Mouse (Mus musculus) spleen, adult 2 months (tissue): ENCODE results near the gene Tsr3. TPM values are rescaled to one million over a fixed set of nuclear protein-coding genes. Genes with fewer than 3 reads are reported as not detected.
"Not testable (repeated sequence)": the region's sequence is repeated elsewhere in the genome, so short reads cannot be mapped to it uniquely, and the experiment has no call there.

Source experiments
- DNase-seq, 2 experiments: peaks; one replicate each; pipeline versions ENCODE4 v3.0.0 to v3.0.0-alpha.2; 2012 to 2021; ENCODE audit warnings: low spot score in 2 of 2, low read depth in 1 of 2
- H3K27ac ChIP-seq: fragments of 200-500 bp; 2 replicates; pipeline ENCODE4 v1.5.1; 2012; ENCODE audit warnings: low read length, inconsistent platforms; ENCODE audit not compliant: insufficient read depth
- H3K27me3 ChIP-seq: fragments of 200-500 bp; 2 replicates; pipeline ENCODE4 v1.6.1; 2012; ENCODE audit warnings: mild to moderate bottlenecking, moderate library complexity, low read length, inconsistent platforms; ENCODE audit not compliant: control insufficient read depth, insufficient read depth
- H3K36me3 ChIP-seq: fragments of 200-500 bp; 2 replicates; pipeline ENCODE4 v1.6.1; 2012; ENCODE audit warnings: mild to moderate bottlenecking, low read length, inconsistent platforms; ENCODE audit not compliant: control insufficient read depth, insufficient read depth
- H3K4me1 ChIP-seq: fragments of 200-500 bp; 2 replicates; pipeline ENCODE4 v1.6.1; 2011; ENCODE audit warnings: inconsistent platforms; ENCODE audit not compliant: control insufficient read depth, insufficient read depth, insufficient read length
- H3K4me3 ChIP-seq: fragments of 200-500 bp; 2 replicates; pipeline ENCODE4 v1.5.1; 2011; ENCODE audit warnings: mild to moderate bottlenecking, inconsistent platforms; ENCODE audit not compliant: insufficient read depth, insufficient read length; ENCODE audit errors: extremely low read depth
- CTCF ChIP-seq: fragments of 200-500 bp; IDR thresholded peaks from 2 replicates; pipeline ENCODE4 v1.5.1; 2011; ENCODE audit warnings: mild to moderate bottlenecking, inconsistent platforms; ENCODE audit not compliant: insufficient read depth, insufficient read length, insufficient replicate concordance; ENCODE audit errors: extremely low read depth
- POLR2A ChIP-seq: fragments of 200-500 bp; IDR thresholded peaks from 2 replicates; pipeline ENCODE4 v1.6.1; 2011; ENCODE audit warnings: low read depth, low read length, inconsistent platforms
- WGBS: fragments of 180-500 bp; shearing (Covaris S2); methylation state at CpG from one replicate; pipeline ENCODE4 v1.1.7; 2018; 5-methylcytosine and 5-hydroxymethylcytosine counted together
- polyA plus RNA-seq: library from polyadenylated mRNA; depleted of rRNA; stranded (reverse); fragments of >200 nt; gene quantifications from 2 replicates; pipeline ENCODE4 v1.2.3, GENCODE M21; 2012

Gene Tsr3
- polyA plus RNA-seq, 1 experiment = 13.1 TPM

DNA sequence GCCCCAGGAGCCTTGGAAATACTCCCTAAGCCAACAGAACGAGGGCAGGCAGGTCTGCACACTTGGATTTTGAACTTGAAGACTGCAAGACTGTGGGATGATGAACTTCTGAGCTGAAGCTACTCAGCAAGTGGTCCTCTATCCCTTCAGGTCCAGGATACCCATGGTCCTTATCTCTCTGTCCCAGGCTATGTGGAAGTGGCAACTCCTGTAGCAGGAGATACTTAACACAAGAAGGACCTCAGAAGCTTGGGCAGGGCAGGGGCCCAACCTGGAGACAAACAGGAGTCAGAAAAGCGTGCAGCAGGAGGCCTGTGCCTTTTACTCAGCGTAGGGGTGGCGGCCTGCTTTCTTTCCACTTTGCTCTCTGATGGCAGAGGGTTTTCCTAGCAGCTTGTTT lies 14.3 kb upstream of the Tsr3 start:
- H3K36me3 ChIP-seq = peaks cover 14% of the 10 kb centered on the region
- no peak overlapping the region for H3K4me3 ChIP-seq
- H3K4me1 ChIP-seq = peaks cover 30% of the 10 kb centered on the region
- no peaks in the 10 kb centered on the region for H3K27me3 ChIP-seq
- TF ChIP-seq CTCF (no peak), POLR2A (no peak)
- no peak for DNase-seq
- 88% methylated on average over 4 of the region's 4 CpGs for WGBS
- H3K27ac ChIP-seq = no peak overlapping the region

DNA sequence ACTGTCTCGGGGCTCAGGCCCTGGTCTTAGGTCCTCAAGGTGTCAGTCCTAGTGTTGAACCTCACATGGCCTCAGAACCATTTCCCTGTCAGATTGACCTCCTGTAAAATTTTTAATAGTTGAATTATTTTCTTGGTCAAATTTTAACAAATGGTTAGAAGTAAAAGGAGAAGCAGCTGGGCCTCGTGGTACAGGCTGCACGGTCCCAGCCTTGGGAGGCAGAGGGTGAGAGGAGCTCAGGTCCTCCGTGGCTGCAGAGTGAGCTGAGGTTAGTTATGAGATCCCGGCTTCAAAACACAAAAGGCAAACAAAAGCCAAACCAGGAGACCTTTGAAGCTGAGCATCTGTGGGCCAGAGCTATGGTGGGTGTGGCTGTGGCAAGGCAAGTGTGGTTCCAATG lies 12.0 kb upstream of the Tsr3 start:
- no peak overlapping the region for H3K27ac ChIP-seq
- no peak for DNase-seq
- no peak overlapping the region for H3K4me3 ChIP-seq
- peaks cover 22% of the 10 kb centered on the region for H3K36me3 ChIP-seq
- peaks cover 22% of the 10 kb centered on the region for H3K4me1 ChIP-seq
- TF ChIP-seq CTCF = no peak
- no peak for TF ChIP-seq POLR2A
- 80% methylated on average over 5 of the region's 5 CpGs for WGBS
- no peaks in the 10 kb centered on the region for H3K27me3 ChIP-seq

DNA sequence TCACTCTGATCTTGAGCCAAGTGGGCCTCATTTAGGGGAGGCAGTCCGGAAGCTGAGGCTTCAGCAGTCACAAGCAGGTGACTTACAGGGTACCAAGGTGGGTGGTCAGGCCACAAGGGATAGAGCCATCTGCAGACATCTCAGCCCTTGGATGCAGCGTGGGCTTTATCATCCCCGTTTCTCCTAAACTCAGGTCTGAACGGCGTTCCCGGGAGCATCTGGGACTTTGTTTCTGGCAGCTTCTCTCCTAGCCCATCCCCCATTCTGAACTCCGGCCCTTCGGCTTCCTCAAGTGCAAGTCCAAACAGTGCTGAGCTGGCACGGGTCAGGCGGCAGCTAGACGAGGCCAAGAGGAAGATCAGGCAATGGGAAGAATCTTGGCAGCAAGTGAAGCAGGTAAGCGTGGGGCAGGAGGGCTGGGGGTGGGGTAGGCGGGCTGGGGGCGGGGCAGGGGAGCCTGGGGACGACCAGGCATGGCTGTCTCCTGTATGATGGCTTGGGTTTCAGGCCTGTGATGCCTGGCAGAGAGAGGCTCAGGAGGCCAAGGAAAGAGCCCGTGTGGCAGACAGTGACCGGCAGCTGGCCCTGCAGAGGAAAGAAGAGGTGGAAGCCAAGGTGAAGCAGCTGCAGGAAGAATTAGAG lies 9.8 kb upstream of the Tsr3 start:
- H3K27me3 ChIP-seq, DNase-seq, H3K27ac ChIP-seq, H3K4me1 ChIP-seq, H3K4me3 ChIP-seq: not testable (repeated sequence)
- H3K36me3 ChIP-seq = peaks cover 28% of the 10 kb centered on the region
- 81% methylated on average over 17 of the region's 17 CpGs for WGBS

DNA sequence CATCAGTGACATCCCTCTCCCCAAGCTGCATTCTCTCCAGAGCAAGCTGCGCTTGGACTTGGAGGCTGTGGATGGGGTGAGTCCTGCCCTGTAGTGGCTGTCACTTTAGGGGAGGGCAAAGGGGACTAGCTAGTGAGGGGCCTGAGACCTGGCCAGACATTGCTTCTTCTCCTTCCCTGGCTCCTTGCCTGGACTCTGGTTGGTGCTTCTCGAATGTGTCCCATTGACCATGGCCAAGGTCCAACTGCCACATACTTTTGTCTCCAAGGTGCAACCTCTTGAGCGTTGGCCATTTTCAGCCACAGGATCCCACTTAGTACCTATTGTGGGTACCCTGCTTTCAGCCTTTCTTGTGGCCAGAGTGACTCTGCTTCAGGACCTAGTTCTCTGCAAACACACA lies 9.3 kb upstream of the Tsr3 start:
- Histone ChIP-seq H3K36me3 (peaks cover 33% of the 10 kb centered on the region), H3K4me1 (no peaks in the 10 kb centered on the region), H3K4me3 (no peak overlapping the region), H3K27ac (no peak overlapping the region), H3K27me3 (no peaks in the 10 kb centered on the region)
- no peak for DNase-seq
- WGBS = 96% methylated on average over 3 of the region's 3 CpGs
- TF ChIP-seq POLR2A (no peak), CTCF (no peak)

DNA sequence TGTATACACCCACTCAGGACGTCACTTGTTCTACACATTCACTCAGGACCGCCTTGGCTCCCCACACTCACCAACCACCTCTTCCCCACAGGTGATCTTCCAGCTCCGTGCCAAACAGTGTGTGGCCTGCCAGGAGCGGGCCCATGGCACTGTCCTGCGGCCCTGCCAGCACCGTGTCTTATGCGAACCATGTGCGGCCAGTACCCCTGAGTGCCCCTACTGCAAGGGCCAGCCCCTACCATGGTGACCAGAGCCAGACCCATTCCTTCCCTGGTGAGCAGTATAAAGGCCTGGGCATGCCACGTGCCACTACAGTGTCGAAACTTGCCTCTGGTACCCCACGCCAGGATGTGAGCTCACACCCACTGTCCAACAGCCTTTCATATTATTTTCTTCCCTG lies 8.3 kb upstream of the Tsr3 start:
- not testable (repeated sequence) for H3K4me1 ChIP-seq, H3K27me3 ChIP-seq, H3K27ac ChIP-seq, DNase-seq, H3K4me3 ChIP-seq
- H3K36me3 ChIP-seq = peaks cover 33% of the 10 kb centered on the region
- WGBS = 92% methylated on average over 6 of the region's 11 CpGs

DNA sequence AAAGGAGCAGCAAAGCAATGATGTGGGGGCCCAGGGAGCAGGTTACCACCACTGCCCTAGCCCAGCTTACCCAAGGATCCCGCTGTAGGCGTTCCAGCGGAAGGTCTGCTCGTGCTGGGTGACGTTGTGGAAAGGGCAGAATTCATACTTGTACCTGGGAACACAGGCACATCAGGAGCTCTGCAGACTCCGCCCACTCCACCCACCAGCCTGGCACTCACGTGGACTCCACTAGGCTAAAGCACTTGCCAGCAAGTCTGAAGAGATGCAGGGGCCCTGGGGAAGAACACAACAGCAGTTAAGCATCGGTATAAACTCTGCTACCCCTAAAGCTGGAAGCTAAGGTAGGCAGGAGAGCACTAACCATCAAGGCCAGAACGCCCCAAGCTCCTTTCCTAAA lies 4.3 kb upstream of the Tsr3 start:
- no peak for DNase-seq
- Histone ChIP-seq H3K27me3 (no peaks in the 10 kb centered on the region), H3K27ac (no peak overlapping the region), H3K4me3 (no peak overlapping the region), H3K36me3 (peaks cover 21% of the 10 kb centered on the region), H3K4me1 (peaks cover 4% of the 10 kb centered on the region)
- TF ChIP-seq CTCF (no peak), POLR2A (no peak)
- 85% methylated on average over 9 of the region's 9 CpGs for WGBS

DNA sequence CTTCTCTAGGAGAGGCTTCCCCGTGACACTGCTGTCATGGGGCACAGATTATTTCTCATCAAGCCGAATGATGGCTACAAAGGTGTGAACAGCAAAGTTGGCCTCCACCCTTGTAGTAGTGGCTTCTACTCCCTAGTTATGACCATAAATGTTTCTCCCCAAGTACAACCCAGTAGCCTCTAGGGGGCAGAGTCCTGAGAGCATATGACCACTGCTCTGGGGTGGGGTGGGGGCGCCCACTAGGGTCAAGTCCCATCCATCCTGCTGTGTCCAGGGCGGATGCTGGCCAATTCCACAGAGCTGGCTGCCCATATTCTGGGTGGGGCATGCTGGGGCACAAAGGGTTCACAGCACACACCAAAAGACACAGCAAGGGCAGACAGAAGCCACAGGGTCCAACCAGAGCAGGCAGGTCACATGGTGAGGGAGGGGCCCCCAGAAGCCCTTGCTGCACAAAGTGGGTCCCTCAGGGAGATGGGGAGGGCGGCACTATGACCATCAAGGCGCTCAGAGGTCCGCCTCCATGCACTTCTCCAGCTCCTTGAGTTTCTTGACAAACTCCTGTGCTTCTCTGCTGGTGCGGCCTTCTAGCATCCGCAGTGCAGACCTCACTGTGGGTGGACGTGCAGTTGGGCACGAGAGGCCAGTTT lies 3.3 kb downstream of the Tsr3 start:
- DNase-seq = no peak
- Histone ChIP-seq H3K36me3 (peaks cover 12% of the 10 kb centered on the region), H3K27ac (no peak overlapping the region), H3K4me3 (no peak overlapping the region), H3K4me1 (peaks cover 6% of the 10 kb centered on the region), H3K27me3 (no peaks in the 10 kb centered on the region)
- WGBS = 90% methylated on average over 11 of the region's 11 CpGs
- TF ChIP-seq CTCF = no peak
- TF ChIP-seq POLR2A = no peak
